Mouse (Mus musculus) liver, embryonic 14.5 days (tissue): ENCODE measurements at regions not wholly inside any gene's neighbourhood (a gene's known extent, or its start where the extent isn't known, plus 50 kb on each side); places are given as distances from the start of the nearest gene placed in this dataset.
"Not testable (repeated sequence)": the region's sequence is repeated elsewhere in the genome, so short reads cannot be mapped to it uniquely, and the experiment has no call there.

Source experiments
- ATAC-seq: fragments of 200-750 bp; cut with Nextera tagmentation; 2 replicates; pipeline ENCODE4 v1.8.0; 2017; ENCODE audit warnings: moderate number of reproducible peaks, mild to moderate bottlenecking, moderate library complexity; ENCODE audit not compliant: insufficient read depth
- DNase-seq, 3 experiments: peaks; one replicate each; pipeline ENCODE4 v3.0.0-alpha.2; 2012 to 2013; ENCODE audit warnings: low read depth in 3 of 3, low spot score in 3 of 3
- H3K27ac ChIP-seq: fragments of 300-500 bp; sonication (generic); 2 replicates; pipeline ENCODE4 v1.5.1; 2014; ENCODE audit warnings: moderate library complexity, mild to moderate bottlenecking, control low read depth, inconsistent platforms
- H3K27me3 ChIP-seq: fragments of 300-500 bp; sonication (generic); 2 replicates; pipeline ENCODE4 v1.6.1; 2014; ENCODE audit warnings: mild to moderate bottlenecking, low read length, moderate library complexity; ENCODE audit not compliant: control insufficient read depth, insufficient read depth
- H3K36me3 ChIP-seq: fragments of 300-500 bp; sonication (generic); replicated peaks from 2 replicates; pipeline ENCODE4 v1.6.1; 2014; ENCODE audit warnings: low read depth; ENCODE audit not compliant: control insufficient read depth, insufficient read depth
- H3K4me1 ChIP-seq, 2 experiments: fragments of 200-500 bp in 1 of 2; fragments of 300-500 bp in 1 of 2; sonication (generic) in 1 of 2; replicated peaks; 2 replicates each; pipeline ENCODE4 v1.6.1; 2012 to 2014; ENCODE audit warnings: antibody characterized with exemption in 1 of 2, inconsistent platforms in 1 of 2, low read length in 1 of 2; ENCODE audit not compliant: control insufficient read depth in 2 of 2, insufficient read depth in 2 of 2
- H3K4me2 ChIP-seq: fragments of 300-500 bp; sonication (generic); 2 replicates; pipeline ENCODE4 v1.6.1; 2014; ENCODE audit warnings: low read depth, mild to moderate bottlenecking, control low read depth, moderate library complexity
- H3K4me3 ChIP-seq, 2 experiments: fragments of 200-500 bp in 1 of 2; fragments of 300-500 bp in 1 of 2; sonication (generic) in 1 of 2; 2 replicates each; pipeline ENCODE4 v1.5.1; 2012 to 2014; ENCODE audit warnings: low read depth in 2 of 2, low read length in 2 of 2, mild to moderate bottlenecking in 2 of 2, control low read depth in 1 of 2, inconsistent platforms in 1 of 2, moderate library complexity in 1 of 2; ENCODE audit not compliant: insufficient read depth in 1 of 2
- H3K9ac ChIP-seq: fragments of 300-500 bp; sonication (generic); replicated peaks from 2 replicates; pipeline ENCODE4 v1.6.1; 2014; ENCODE audit warnings: mild to moderate bottlenecking, control low read depth, moderate library complexity
- H3K9me3 ChIP-seq: fragments of 300-500 bp; sonication (generic); 2 replicates; pipeline ENCODE4 v1.6.1; 2016; ENCODE audit warnings: low read length, mixed read lengths; ENCODE audit not compliant: control insufficient read depth
- CTCF ChIP-seq: IDR thresholded peaks from 2 replicates; pipeline ENCODE4 v1.5.1; 2016; ENCODE audit warnings: antibody characterized with exemption, low read depth, control low read depth
- EP300 ChIP-seq: IDR thresholded peaks from 2 replicates; pipeline ENCODE4 v1.6.1; 2016; ENCODE audit warnings: antibody characterized with exemption, low read depth
- WGBS: fragments of 180-500 bp; shearing (Covaris S2); extraction: QIAGEN DNeasy Blood & Tissue Kit; methylation state at CpG from one replicate; pipeline ENCODE4 v1.1.7; 2014; ENCODE audit not compliant: insufficient replicate concordance; 5-methylcytosine and 5-hydroxymethylcytosine counted together

GRCm38 (mm10) chr14:53505389-53505788, 748.5 kb downstream of the Dad1 start:
- H3K27ac ChIP-seq, H3K4me1 ChIP-seq, ATAC-seq, H3K9me3 ChIP-seq, H3K9ac ChIP-seq, H3K4me3 ChIP-seq, DNase-seq, H3K4me2 ChIP-seq, H3K36me3 ChIP-seq, H3K27me3 ChIP-seq: not testable (repeated sequence)
- 32% methylated on average over 1 of the region's 2 CpGs for WGBS
- TF ChIP-seq CTCF = peak; percentile 43; the same call in 1 of the 2 replicates

GRCm38 (mm10) chr14:53488383-53488782, 765.5 kb downstream of the Dad1 start:
- not testable (repeated sequence) for H3K9ac ChIP-seq, H3K9me3 ChIP-seq, ATAC-seq, H3K27ac ChIP-seq, H3K4me1 ChIP-seq, H3K4me3 ChIP-seq, H3K4me2 ChIP-seq, H3K27me3 ChIP-seq, DNase-seq, H3K36me3 ChIP-seq
- WGBS = 60% methylated on average over 8 of the region's 9 CpGs

- H3K36me3 ChIP-seq, H3K27me3 ChIP-seq, H3K9ac ChIP-seq, H3K4me2 ChIP-seq, ATAC-seq, H3K27ac ChIP-seq, H3K9me3 ChIP-seq, H3K4me1 ChIP-seq, DNase-seq, H3K4me3 ChIP-seq: not testable (repeated sequence)
- 15% methylated on average over 5 of the region's 5 CpGs for WGBS
These were observed 766.3 kb downstream of the Dad1 start for GRCm38 (mm10) chr14:53487611-53488010.

- not testable (repeated sequence) for H3K4me3 ChIP-seq, H3K9me3 ChIP-seq, DNase-seq, H3K4me2 ChIP-seq, H3K4me1 ChIP-seq, H3K27ac ChIP-seq, H3K9ac ChIP-seq, ATAC-seq, H3K36me3 ChIP-seq, H3K27me3 ChIP-seq
- whole genome bisulfite sequencing = 61% methylated on average over 7 of the region's 7 CpGs
These were observed 779.7 kb downstream of the Dad1 start for GRCm38 (mm10) chr14:53474170-53474569.

GRCm38 (mm10) chr14:53460790-53461189, 793.1 kb downstream of the Dad1 start:
- not testable (repeated sequence) for ATAC-seq, H3K4me1 ChIP-seq, DNase-seq, H3K9ac ChIP-seq, H3K36me3 ChIP-seq, H3K27ac ChIP-seq, H3K9me3 ChIP-seq, H3K27me3 ChIP-seq, H3K4me2 ChIP-seq, H3K4me3 ChIP-seq

GRCm38 (mm10) chr14:53454001-53454400, 799.9 kb downstream of the Dad1 start:
- H3K9me3 ChIP-seq = no peaks in the 10 kb centered on the region
- TF ChIP-seq EP300 (no peak), CTCF (no peak)
- no peaks in the 10 kb centered on the region for H3K27me3 ChIP-seq
- H3K27ac ChIP-seq = no peak overlapping the region
- WGBS = 64% methylated on average over 1 of the region's 1 CpGs
- H3K4me1 ChIP-seq = no peaks in the 10 kb centered on the region
- no peak overlapping the region for H3K4me3 ChIP-seq
- H3K36me3 ChIP-seq = no peaks in the 10 kb centered on the region
- DNase-seq = no peak
- no peak overlapping the region for H3K4me2 ChIP-seq
- no peak overlapping the region for H3K9ac ChIP-seq
- no peak for ATAC-seq

GRCm38 (mm10) chr14:53439643-53440042, 814.3 kb downstream of the Dad1 start:
- not testable (repeated sequence) for H3K36me3 ChIP-seq, H3K4me1 ChIP-seq, H3K4me2 ChIP-seq, H3K27ac ChIP-seq, ATAC-seq, H3K27me3 ChIP-seq, H3K9me3 ChIP-seq, DNase-seq, H3K4me3 ChIP-seq, H3K9ac ChIP-seq

- 6% methylated on average over 2 of the region's 3 CpGs for WGBS
- not testable (repeated sequence) for ATAC-seq, H3K27me3 ChIP-seq, H3K4me3 ChIP-seq, H3K27ac ChIP-seq, H3K9me3 ChIP-seq, H3K4me2 ChIP-seq, H3K36me3 ChIP-seq, DNase-seq, H3K4me1 ChIP-seq, H3K9ac ChIP-seq
These were observed 823.8 kb downstream of the Dad1 start for GRCm38 (mm10) chr14:53430130-53430529.
